Mouse (Mus musculus) ES-E14 (cell line): ENCODE data around the gene Btg2. TPM values are rescaled to one million over a fixed set of nuclear protein-coding genes. Genes with fewer than 3 reads are reported as not detected.

ENCODE experiments used
- DNase-seq: peaks from one replicate; pipeline ENCODE4 v3.0.0-alpha.2; 2013; ENCODE audit warnings: low read depth, low spot score
- H3K27ac ChIP-seq: 2 replicates; pipeline ENCODE4 v1.5.1; 2012; ENCODE audit warnings: low read depth, mild to moderate bottlenecking, low read length, moderate library complexity, mixed read lengths; ENCODE audit not compliant: poor library complexity, insufficient read depth, severe bottlenecking
- H3K36me3 ChIP-seq: 2 replicates; pipeline ENCODE4 v1.6.1; 2012; ENCODE audit warnings: mild to moderate bottlenecking, low read length, moderate library complexity, mixed read lengths; ENCODE audit not compliant: control insufficient read depth, poor library complexity, insufficient read depth, severe bottlenecking
- H3K4me1 ChIP-seq, 2 experiments: fragments of 150-350 bp in 1 of 2; sonication (generic) in 1 of 2; 2 replicates each; pipeline ENCODE4 v1.6.1; 2012; ENCODE audit warnings: low read length in 2 of 2, mild to moderate bottlenecking in 1 of 2, mixed read lengths in 1 of 2; ENCODE audit not compliant: control insufficient read depth in 2 of 2, insufficient read depth in 2 of 2, poor library complexity in 1 of 2
- H3K4me3 ChIP-seq, 2 experiments: fragments of 150-350 bp in 1 of 2; sonication (generic) in 1 of 2; 2 replicates each; pipeline ENCODE4 v1.5.1; 2012; ENCODE audit warnings: low read length in 2 of 2, low read depth in 1 of 2, mild to moderate bottlenecking in 1 of 2, mixed read lengths in 1 of 2; ENCODE audit not compliant: insufficient read depth in 1 of 2, poor library complexity in 1 of 2, severe bottlenecking in 1 of 2
- H3K9ac ChIP-seq: 2 replicates; pipeline ENCODE4 v1.6.1; 2012; ENCODE audit warnings: low read depth, mild to moderate bottlenecking, low read length, mixed read lengths; ENCODE audit not compliant: poor library complexity, insufficient read depth, severe bottlenecking
- H3K9me3 ChIP-seq: fragments of 150-350 bp; sonication (generic); 2 replicates; pipeline ENCODE4 v1.6.1; 2012; ENCODE audit warnings: low read depth, mild to moderate bottlenecking, low read length; ENCODE audit not compliant: control insufficient read depth, insufficient read depth
- CHD2 ChIP-seq: IDR thresholded peaks from 2 replicates; pipeline ENCODE4 v1.6.1; 2014; ENCODE audit warnings: mild to moderate bottlenecking, low read depth, low read length, inconsistent platforms
- HCFC1 ChIP-seq: IDR thresholded peaks from 2 replicates; pipeline ENCODE4 v1.6.1; 2012; ENCODE audit warnings: low read length, inconsistent platforms, borderline replicate concordance; ENCODE audit not compliant: insufficient read depth
- MAFK ChIP-seq: IDR thresholded peaks from 2 replicates; pipeline ENCODE4 v1.6.1; 2014; ENCODE audit warnings: mild to moderate bottlenecking, low read depth, low read length, inconsistent platforms; ENCODE audit not compliant: insufficient read depth
- ZC3H11A ChIP-seq: IDR thresholded peaks from 2 replicates; pipeline ENCODE4 v1.6.1; 2012; ENCODE audit warnings: low read depth, mild to moderate bottlenecking, inconsistent platforms, low read length, borderline replicate concordance
- ZNF384 ChIP-seq: IDR thresholded peaks from 2 replicates; pipeline ENCODE4 v1.6.1; 2012; ENCODE audit warnings: low read depth, low read length, inconsistent platforms
- in situ Hi-C, 2 experiments: fragments of 600-800 bp; cut with MboI; formaldehyde crosslinking; loops; one replicate each; pipeline ENCODE4 v1.15.1; 2025; ENCODE audit warnings: low sequenced_read_pairs in 2 of 2, inconsistent platforms in 1 of 2; ENCODE audit not compliant: unreplicated experiment in 2 of 2
- total RNA-seq: library from RNA; depleted of rRNA; stranded (reverse); fragments of 300-350 nt; gene quantifications from 2 replicates; pipeline ENCODE4 v1.2.3, GENCODE M21; 2012

The Btg2 gene
- total RNA-seq, 1 experiment = 40.2 TPM

DNA sequence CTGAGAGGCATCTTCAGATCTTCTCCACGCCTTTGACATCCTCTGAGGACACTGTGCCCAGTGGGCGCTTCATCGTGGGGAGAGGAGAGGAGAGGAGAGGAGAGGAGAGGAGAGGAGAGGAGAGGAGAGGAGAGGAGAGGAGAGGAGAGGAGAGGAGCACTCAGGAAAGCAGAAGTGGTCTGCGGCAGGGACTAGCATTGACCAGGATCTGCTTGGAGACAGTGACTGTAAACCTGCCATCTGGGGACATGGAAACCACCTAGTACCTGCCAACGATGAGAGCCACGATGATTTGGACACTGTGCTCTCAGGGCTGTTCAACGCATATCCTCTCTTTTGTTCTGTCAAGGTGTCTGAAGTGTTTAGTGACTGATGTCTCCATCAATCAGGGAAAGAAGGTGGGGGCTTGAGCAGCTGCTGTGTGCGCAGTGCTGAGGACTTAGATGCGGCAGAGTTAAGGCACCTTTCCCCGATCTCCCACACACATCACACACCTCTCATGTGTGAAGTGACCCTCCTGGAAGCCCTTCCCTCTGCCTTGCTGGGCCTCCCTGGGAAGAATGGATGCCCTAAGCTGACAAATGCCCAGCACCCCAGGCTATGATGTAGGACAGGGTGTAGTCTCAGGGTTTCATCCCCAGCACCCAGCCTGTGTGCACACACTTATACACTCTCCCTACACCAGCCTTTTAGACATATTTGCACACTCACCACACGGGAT is 26.3 kb upstream of the Btg2 start:
- in situ Hi-C loops = loop anchor here in 1 of 2 experiments (5.0 kb wide), 1 partner anchor 48 kb away; no protein-coding TSS in a partner anchor
- Histone ChIP-seq H3K9ac (no peak overlapping the region), H3K27ac (no peak overlapping the region), H3K4me1 (peaks cover 5 to 12% of the 10 kb centered on the region in 2 experiments; a peak in 3 of 4 replicates), H3K36me3 (no peaks in the 10 kb centered on the region), H3K4me3 (no peak overlapping the region), H3K9me3 (no peaks in the 10 kb centered on the region)
- TF ChIP-seq CHD2 = no peak
- TF ChIP-seq MAFK = no peak
- no peak for TF ChIP-seq ZC3H11A
- no peak for TF ChIP-seq HCFC1
- TF ChIP-seq ZNF384 = no peak
- DNase-seq = no peak

DNA sequence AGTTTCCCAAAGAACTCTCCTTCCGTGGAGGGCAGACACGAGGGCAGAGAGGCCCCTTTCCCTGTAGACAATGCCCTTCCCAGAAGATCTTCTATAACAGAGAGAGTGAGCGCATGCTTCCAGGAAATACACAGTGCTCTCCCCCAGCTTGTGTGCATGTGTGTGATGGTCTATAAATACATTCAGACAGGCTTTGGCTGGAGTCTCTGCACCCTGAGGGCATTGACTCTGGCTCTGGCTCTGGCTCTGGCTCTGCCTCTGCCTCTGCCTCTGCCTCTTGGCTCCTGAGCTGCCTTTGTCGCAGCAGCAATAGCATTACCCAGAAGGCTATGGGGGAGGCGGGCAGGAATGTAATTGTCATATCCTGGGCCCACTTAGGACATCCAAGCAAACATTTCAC is 24.9 kb upstream of the Btg2 start:
- no peak overlapping the region for H3K4me3 ChIP-seq
- H3K9ac ChIP-seq = no peak overlapping the region
- no peaks in the 10 kb centered on the region for H3K9me3 ChIP-seq
- H3K27ac ChIP-seq = no peak overlapping the region
- no peaks in the 10 kb centered on the region for H3K36me3 ChIP-seq
- peaks cover 5 to 20% of the 10 kb centered on the region in 2 experiments for H3K4me1 ChIP-seq
- in situ Hi-C loops = no loop called here
- no peak for TF ChIP-seq MAFK
- no peak for TF ChIP-seq CHD2
- no peak for TF ChIP-seq HCFC1
- TF ChIP-seq ZNF384 = no peak
- no peak for TF ChIP-seq ZC3H11A
- DNase-seq = no peak

- DNase-seq = no peak
Measured at GRCm38 (mm10) chr1:134101593-134101992, 22.7 kb upstream of the Btg2 start.

GRCm38 (mm10) chr1:134100928-134101327 is 22.0 kb upstream of the Btg2 start:
- DNase-seq = no peak
- TF ChIP-seq MAFK = no peak
- Histone ChIP-seq H3K27ac (peak overlapping the region; percentile 48), H3K4me1 (peaks cover 11 to 27% of the 10 kb centered on the region in 2 experiments), H3K9ac (no peak overlapping the region), H3K4me3 (no peak overlapping the region), H3K36me3 (no peaks in the 10 kb centered on the region), H3K9me3 (no peaks in the 10 kb centered on the region)
- in situ Hi-C loops = no loop called here

More at GRCm38 (mm10) chr1:134101593-134101992, 22.7 kb upstream of the Btg2 start:
- H3K4me3 ChIP-seq = no peak overlapping the region
- no peaks in the 10 kb centered on the region for H3K9me3 ChIP-seq
- no peak overlapping the region for H3K27ac ChIP-seq
- in situ Hi-C loops = no loop called here
- TF ChIP-seq CHD2 (no peak), ZC3H11A (no peak), MAFK (no peak), ZNF384 (no peak), HCFC1 (no peak)
- peaks cover 11 to 27% of the 10 kb centered on the region in 2 experiments for H3K4me1 ChIP-seq
- H3K36me3 ChIP-seq = no peaks in the 10 kb centered on the region
- H3K9ac ChIP-seq = no peak overlapping the region

DNA sequence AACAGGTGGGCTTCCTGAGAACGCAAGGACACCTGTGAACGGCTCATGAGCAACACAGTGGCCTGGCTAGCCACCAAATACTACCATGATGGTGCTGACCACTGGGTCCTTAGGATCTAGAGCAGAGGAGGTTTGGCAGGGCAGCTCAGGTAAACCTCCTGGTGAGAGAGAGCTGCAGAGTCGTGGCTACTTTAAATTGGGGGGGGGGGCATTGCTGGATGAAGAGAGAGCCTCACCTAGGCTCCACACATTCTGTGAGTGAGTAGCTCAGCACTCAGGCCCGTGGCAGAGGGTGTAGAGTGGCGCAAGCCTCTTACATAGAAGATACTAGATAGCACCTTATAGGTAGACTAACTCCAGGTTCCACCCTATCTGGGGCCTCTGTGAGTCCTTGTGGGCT is 21.5 kb upstream of the Btg2 start:
- in situ Hi-C loops = no loop called here
- Histone ChIP-seq H3K4me3 (no peak overlapping the region), H3K36me3 (no peaks in the 10 kb centered on the region), H3K4me1 (peaks cover 11 to 27% of the 10 kb centered on the region in 2 experiments), H3K9me3 (no peaks in the 10 kb centered on the region), H3K9ac (no peak overlapping the region), H3K27ac (0 out of 2 replicates have a peak overlapping the region, but pooled peaks have one; percentile 48)
- no peak for DNase-seq
- no peak for TF ChIP-seq HCFC1
- TF ChIP-seq ZNF384 = no peak
- no peak for TF ChIP-seq MAFK
- no peak for TF ChIP-seq CHD2
- TF ChIP-seq ZC3H11A = no peak
